Mouse (Mus musculus) forebrain, embryonic 11.5 days (tissue): ENCODE measurements at regions not wholly inside any gene's neighbourhood (a gene's known extent, or its start where the extent isn't known, plus 50 kb on each side); places are given as distances from the start of the nearest gene placed in this dataset.

Experiments used
- ATAC-seq: fragments of 200-750 bp; cut with Nextera tagmentation; replicated peaks from 2 replicates; pipeline ENCODE4 v1.8.0; 2017; ENCODE audit warnings: moderate TSS enrichment; ENCODE audit not compliant: low FRiP score
- DNase-seq: peaks from one replicate; pipeline ENCODE4 v3.0.0-alpha.2; 2017; ENCODE audit warnings: low spot score
- H3K27ac ChIP-seq: fragments of 300-500 bp; sonication (generic); 2 replicates; pipeline ENCODE4 v1.5.1; 2014; ENCODE audit warnings: low read depth, low read length
- H3K27me3 ChIP-seq: fragments of 300-500 bp; sonication (generic); 2 replicates; pipeline ENCODE4 v1.6.1; 2014; ENCODE audit warnings: mild to moderate bottlenecking, low read length, mixed read lengths; ENCODE audit not compliant: control insufficient read depth, insufficient read depth
- H3K36me3 ChIP-seq: fragments of 300-500 bp; sonication (generic); 2 replicates; pipeline ENCODE4 v1.6.1; 2014; ENCODE audit warnings: mild to moderate bottlenecking, low read length, moderate library complexity, mixed read lengths; ENCODE audit not compliant: control insufficient read depth, insufficient read depth
- H3K4me1 ChIP-seq: fragments of 300-500 bp; sonication (generic); replicated peaks from 2 replicates; pipeline ENCODE4 v1.6.1; 2014; ENCODE audit warnings: low read length, mixed read lengths; ENCODE audit not compliant: control insufficient read depth, insufficient read depth
- H3K4me2 ChIP-seq: fragments of 300-500 bp; sonication (generic); 2 replicates; pipeline ENCODE4 v1.6.1; 2014; ENCODE audit warnings: low read depth, mild to moderate bottlenecking, low read length, moderate library complexity, mixed read lengths; ENCODE audit not compliant: severe bottlenecking
- H3K4me3 ChIP-seq: fragments of 300-500 bp; sonication (generic); 2 replicates; pipeline ENCODE4 v1.5.1; 2014; ENCODE audit warnings: low read depth, low read length
- H3K9ac ChIP-seq: fragments of 300-500 bp; sonication (generic); 2 replicates; pipeline ENCODE4 v1.6.1; 2014; ENCODE audit warnings: low read length
- H3K9me3 ChIP-seq: fragments of 300-500 bp; sonication (generic); 2 replicates; pipeline ENCODE4 v1.6.1; 2016; ENCODE audit warnings: low read length, mixed read lengths; ENCODE audit not compliant: control insufficient read depth
- WGBS: fragments of 180-500 bp; shearing (Covaris S2); extraction: QIAGEN DNeasy Blood & Tissue Kit; methylation state at CpG from one replicate; pipeline ENCODE4 v1.1.7; 2014; 5-methylcytosine and 5-hydroxymethylcytosine counted together

DNA sequence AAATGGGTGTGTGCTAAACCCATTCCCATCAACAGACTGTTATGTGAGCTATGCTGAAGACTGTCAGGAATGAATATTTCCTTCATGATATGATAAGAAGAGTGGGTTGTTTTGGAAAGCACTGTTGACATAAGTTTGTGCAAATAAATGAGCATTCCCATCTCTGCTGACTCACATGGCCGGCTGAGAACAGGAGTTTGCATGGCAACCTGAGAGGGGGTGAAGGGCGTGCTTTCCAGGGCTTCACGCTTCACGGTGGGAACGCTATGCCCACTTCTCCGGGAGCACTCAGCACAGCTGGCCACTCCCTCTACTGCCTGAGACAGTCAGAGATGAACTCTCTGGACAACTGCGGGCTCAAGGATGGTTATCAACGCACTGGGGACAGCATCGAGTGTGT is 348.9 kb upstream of the Slc24a5 start:
- no peaks in the 10 kb centered on the region for H3K36me3 ChIP-seq
- no peaks in the 10 kb centered on the region for H3K27me3 ChIP-seq
- H3K4me1 ChIP-seq = no peaks in the 10 kb centered on the region
- no peak overlapping the region for H3K4me3 ChIP-seq
- WGBS = 82% methylated on average over 9 of the region's 9 CpGs
- ATAC-seq = no peak
- no peak overlapping the region for H3K27ac ChIP-seq
- H3K9ac ChIP-seq = no peak overlapping the region
- no peak for DNase-seq
- no peaks in the 10 kb centered on the region for H3K9me3 ChIP-seq
- H3K4me2 ChIP-seq = no peak overlapping the region

DNA sequence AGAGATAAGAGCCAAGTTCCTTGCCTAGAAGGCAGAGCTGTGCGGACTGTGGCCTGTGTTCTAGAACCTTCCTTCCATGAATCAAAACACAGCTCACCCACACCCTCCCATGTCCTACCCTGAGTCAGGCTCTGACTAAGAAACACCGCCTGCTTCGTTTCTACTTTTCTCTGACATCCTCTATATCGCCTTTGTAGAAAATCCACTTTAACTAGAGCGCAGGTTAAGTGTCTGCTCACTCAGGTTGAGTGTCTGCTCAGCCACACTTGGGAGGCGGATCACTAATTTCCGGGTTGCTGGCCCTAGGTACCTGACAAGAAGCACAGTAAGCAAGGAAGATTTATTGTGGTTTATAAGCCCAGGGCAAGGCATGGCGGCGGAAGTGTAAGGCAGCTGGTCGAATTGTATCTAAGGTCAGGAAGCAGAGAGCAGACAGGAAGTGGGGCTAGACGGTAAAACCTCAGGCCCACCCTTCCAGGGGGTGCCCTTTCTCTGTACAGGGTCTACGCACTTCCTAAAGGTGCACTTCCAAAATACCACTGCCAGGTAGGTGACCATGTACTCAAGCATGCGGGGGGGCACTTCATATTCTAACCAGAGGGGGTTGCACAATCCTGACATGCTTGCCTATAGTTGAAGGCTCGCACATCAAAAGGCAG is 348.0 kb upstream of the Slc24a5 start:
- no peak overlapping the region for H3K9ac ChIP-seq
- H3K9me3 ChIP-seq = no peaks in the 10 kb centered on the region
- no peak overlapping the region for H3K4me2 ChIP-seq
- 83% methylated on average over 14 of the region's 14 CpGs for WGBS
- no peaks in the 10 kb centered on the region for H3K36me3 ChIP-seq
- H3K27ac ChIP-seq = no peak overlapping the region
- ATAC-seq = no peak
- no peak overlapping the region for H3K4me3 ChIP-seq
- no peaks in the 10 kb centered on the region for H3K4me1 ChIP-seq
- no peak for DNase-seq
- H3K27me3 ChIP-seq = no peaks in the 10 kb centered on the region

DNA sequence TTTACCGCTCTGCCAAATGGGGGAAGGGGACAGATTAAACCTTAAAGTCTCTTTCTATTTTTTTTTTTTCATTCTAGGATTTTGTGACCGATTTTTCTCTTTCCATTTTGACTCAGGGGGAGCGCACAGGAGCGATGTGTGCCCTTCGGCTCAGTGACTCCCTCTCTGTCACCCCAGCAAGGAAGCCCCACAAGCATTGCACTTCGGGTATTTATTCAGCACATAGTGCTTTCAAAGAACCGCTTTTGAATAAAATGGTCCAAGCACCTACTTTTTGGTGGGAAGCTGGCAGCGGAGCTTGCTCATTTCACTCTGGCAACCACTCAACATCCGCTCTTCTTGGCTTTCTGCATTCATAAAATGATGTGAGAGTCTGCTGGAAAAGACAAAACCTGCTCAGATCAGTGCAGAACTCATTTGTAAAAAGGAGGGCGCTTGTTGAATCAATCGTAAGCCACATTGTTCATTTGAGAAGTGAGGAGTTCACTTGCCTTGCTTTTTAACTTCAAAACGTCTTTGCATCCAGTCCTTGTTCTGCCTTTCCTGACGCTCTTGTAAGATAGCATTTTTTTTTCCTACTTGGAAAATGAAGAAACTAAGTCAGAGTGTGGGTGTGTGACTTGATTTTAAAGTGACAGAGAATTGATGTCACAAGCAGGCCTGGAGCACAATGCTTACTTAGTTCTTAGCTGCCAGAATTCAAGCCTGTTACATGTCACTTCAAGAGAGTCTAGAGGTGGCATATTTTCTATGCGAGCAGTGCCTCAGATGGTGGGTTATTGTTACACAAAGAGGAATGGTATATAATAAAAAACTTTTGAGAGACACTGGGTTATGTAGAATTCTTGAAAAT is 347.1 kb upstream of the Slc24a5 start:
- H3K4me1 ChIP-seq = no peaks in the 10 kb centered on the region
- DNase-seq (no peak), ATAC-seq (no peak)
- no peaks in the 10 kb centered on the region for H3K9me3 ChIP-seq
- H3K9ac ChIP-seq = no peak overlapping the region
- no peaks in the 10 kb centered on the region for H3K27me3 ChIP-seq
- WGBS = 72% methylated on average over 14 of the region's 14 CpGs
- no peaks in the 10 kb centered on the region for H3K36me3 ChIP-seq
- H3K4me2 ChIP-seq = no peak overlapping the region
- no peak overlapping the region for H3K4me3 ChIP-seq
- no peak overlapping the region for H3K27ac ChIP-seq

DNA sequence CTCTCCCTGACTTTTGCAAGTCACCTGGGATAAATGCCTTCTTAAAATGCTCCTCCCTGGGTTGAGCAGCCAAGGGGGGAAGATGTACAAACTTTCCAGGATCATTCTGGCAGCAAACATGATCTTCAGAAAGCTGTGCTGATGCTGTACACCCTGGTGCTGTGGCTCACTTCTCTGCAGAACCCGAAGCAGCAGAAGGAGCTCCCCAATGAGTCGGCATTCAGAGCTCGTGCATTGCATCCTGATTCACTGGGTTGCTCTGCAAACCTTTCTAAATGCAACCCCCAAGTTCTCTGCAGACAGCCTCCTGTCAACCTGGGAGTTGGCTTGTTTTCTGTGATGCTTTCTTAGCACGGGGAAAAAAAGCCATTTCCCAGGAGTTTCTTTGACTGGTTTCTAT is 343.8 kb upstream of the Slc24a5 start:
- H3K9ac ChIP-seq = no peak overlapping the region
- H3K27ac ChIP-seq = no peak overlapping the region
- no peaks in the 10 kb centered on the region for H3K9me3 ChIP-seq
- H3K4me1 ChIP-seq = no peaks in the 10 kb centered on the region
- WGBS = 78% methylated on average over 4 of the region's 4 CpGs
- no peak for ATAC-seq
- no peak for DNase-seq
- H3K4me2 ChIP-seq = no peak overlapping the region
- H3K27me3 ChIP-seq = no peaks in the 10 kb centered on the region
- H3K4me3 ChIP-seq = no peak overlapping the region
- H3K36me3 ChIP-seq = no peaks in the 10 kb centered on the region

DNA sequence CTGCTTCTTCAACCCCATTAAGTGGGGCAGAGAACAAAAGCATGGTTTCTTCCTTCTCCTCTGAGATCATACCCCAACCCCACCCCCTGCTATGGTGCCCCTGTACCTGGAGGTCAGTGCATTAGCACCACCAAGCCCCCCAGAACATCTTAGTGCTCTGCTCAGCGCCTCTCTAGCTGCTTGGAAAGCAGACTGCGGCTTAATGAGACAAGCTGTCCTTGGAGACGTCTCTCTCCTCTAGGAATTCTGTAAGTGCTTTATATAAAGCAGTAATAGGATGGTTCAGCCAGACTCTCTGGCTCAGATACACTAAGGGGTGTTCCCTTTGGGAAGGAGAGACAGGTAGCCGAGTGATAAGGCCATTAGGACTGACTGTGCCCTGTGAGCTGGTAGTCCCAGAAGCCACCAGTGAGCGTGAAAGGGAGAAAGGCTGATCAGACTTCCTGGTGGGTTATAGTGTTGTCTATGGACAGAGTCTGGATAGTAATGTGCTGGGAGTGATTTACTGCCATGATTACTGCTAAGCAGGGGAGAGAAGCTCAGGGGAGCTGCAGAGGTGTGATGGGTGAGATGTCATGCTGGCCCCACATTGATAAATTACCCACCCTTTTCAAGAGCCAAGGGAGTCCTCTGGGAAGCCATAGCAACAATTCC is 343.0 kb upstream of the Slc24a5 start:
- no peak overlapping the region for H3K4me2 ChIP-seq
- H3K27me3 ChIP-seq = no peaks in the 10 kb centered on the region
- H3K9me3 ChIP-seq = no peaks in the 10 kb centered on the region
- DNase-seq (no peak), ATAC-seq (no peak)
- no peaks in the 10 kb centered on the region for H3K4me1 ChIP-seq
- H3K36me3 ChIP-seq = no peaks in the 10 kb centered on the region
- H3K9ac ChIP-seq = no peak overlapping the region
- 78% methylated on average over 5 of the region's 5 CpGs for WGBS
- H3K4me3 ChIP-seq = no peak overlapping the region
- H3K27ac ChIP-seq = no peak overlapping the region

DNA sequence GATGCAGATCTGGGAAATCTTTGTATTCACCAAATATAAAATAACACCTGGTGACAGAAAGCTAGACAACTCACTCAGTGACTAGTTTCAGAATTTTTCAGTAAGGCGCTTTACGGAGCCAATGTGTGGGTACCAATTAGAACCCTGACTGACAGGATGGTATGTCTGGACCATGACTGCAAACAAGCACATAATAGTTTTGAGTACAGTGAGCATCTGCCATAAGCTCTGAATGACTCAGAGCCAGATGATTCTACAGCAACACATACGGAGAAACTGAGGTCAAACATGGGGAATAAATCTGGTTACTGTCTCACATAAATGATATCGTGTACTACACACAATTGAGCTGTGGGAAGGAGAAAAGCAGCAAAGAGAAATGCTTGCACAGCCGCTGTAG is 339.9 kb upstream of the Slc24a5 start:
- ATAC-seq (no peak), DNase-seq (no peak)
- 89% methylated on average over 5 of the region's 5 CpGs for WGBS
- Histone ChIP-seq H3K27ac (no peak overlapping the region), H3K4me1 (no peaks in the 10 kb centered on the region), H3K36me3 (no peaks in the 10 kb centered on the region), H3K9ac (no peak overlapping the region), H3K4me3 (no peak overlapping the region), H3K4me2 (no peak overlapping the region), H3K9me3 (no peaks in the 10 kb centered on the region), H3K27me3 (no peaks in the 10 kb centered on the region)

DNA sequence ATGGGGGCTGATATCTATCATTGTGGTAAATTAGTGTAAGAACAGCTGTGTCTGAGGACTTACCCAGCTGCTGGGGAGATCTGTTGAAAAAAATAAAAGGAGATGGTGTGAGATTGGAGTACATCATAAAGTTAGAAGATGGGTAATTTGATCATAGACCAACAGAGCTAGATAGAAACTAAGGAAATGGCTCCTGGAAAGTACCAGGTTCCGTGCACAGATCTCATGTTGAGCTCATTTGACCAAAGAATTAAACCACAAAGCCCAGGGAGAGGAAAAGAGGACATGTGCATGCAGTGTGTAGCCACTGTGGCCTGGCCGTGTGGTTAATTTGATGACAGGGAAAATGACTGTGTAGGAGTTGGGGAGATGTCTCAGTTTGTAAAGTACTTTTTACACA is 335.3 kb upstream of the Slc24a5 start:
- no peak overlapping the region for H3K4me3 ChIP-seq
- DNase-seq (no peak), ATAC-seq (no peak)
- no peaks in the 10 kb centered on the region for H3K36me3 ChIP-seq
- H3K4me2 ChIP-seq = no peak overlapping the region
- H3K27me3 ChIP-seq = no peaks in the 10 kb centered on the region
- no peaks in the 10 kb centered on the region for H3K4me1 ChIP-seq
- H3K9me3 ChIP-seq = no peaks in the 10 kb centered on the region
- no peak overlapping the region for H3K9ac ChIP-seq
- H3K27ac ChIP-seq = no peak overlapping the region
- WGBS = 87% methylated on average over 2 of the region's 2 CpGs

DNA sequence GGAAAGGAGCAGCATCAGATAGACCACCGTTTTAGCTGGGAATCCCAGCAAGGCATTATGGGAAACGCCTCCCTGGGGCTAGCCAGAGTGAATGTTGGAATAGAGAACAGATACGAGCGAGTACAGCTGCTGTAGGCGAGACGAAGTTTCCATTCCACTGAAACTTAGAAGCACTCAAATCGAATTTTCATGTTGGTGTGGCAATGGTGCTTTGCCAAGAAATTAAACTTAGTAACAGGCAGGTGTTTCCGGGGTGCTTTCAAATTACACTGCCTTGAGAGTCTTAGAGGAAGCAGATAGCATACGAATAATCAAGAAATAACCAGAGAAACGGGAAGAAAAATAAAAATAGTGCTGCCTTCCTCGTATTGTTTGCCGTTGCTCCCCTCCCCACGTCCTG is 327.1 kb upstream of the Slc24a5 start:
- no peak overlapping the region for H3K4me2 ChIP-seq
- no peaks in the 10 kb centered on the region for H3K4me1 ChIP-seq
- no peak overlapping the region for H3K4me3 ChIP-seq
- ATAC-seq (no peak), DNase-seq (no peak)
- no peaks in the 10 kb centered on the region for H3K27me3 ChIP-seq
- no peak overlapping the region for H3K9ac ChIP-seq
- H3K9me3 ChIP-seq = no peaks in the 10 kb centered on the region
- no peaks in the 10 kb centered on the region for H3K36me3 ChIP-seq
- 74% methylated on average over 13 of the region's 13 CpGs for WGBS
- H3K27ac ChIP-seq = no peak overlapping the region
